Mouse (Mus musculus) liver, embryonic 15.5 days (tissue): ENCODE data around the gene Ccdc6. TPM values are rescaled to one million over a fixed set of nuclear protein-coding genes. Genes with fewer than 3 reads are reported as not detected.

Source experiments
- ATAC-seq: fragments of 200-750 bp; cut with Nextera tagmentation; 2 replicates; pipeline ENCODE4 v1.8.0; 2017; ENCODE audit warnings: moderate number of reproducible peaks, mild to moderate bottlenecking, moderate library complexity; ENCODE audit not compliant: insufficient read depth
- H3K27ac ChIP-seq: fragments of 300-500 bp; sonication (generic); replicated peaks from 2 replicates; pipeline ENCODE4 v1.5.1; 2015; ENCODE audit warnings: mild to moderate bottlenecking, inconsistent platforms
- H3K27me3 ChIP-seq: fragments of 300-500 bp; sonication (generic); 2 replicates; pipeline ENCODE4 v1.6.1; 2015; ENCODE audit warnings: mild to moderate bottlenecking, inconsistent platforms
- H3K36me3 ChIP-seq: fragments of 300-500 bp; sonication (generic); replicated peaks from 2 replicates; pipeline ENCODE4 v1.6.1; 2015; ENCODE audit warnings: moderate library complexity, mild to moderate bottlenecking, inconsistent platforms
- H3K4me1 ChIP-seq: fragments of 300-500 bp; sonication (generic); replicated peaks from 2 replicates; pipeline ENCODE4 v1.6.1; 2015; ENCODE audit warnings: inconsistent platforms
- H3K4me2 ChIP-seq: fragments of 300-500 bp; sonication (generic); 2 replicates; pipeline ENCODE4 v1.6.1; 2015; ENCODE audit warnings: moderate library complexity, mild to moderate bottlenecking, inconsistent platforms
- H3K4me3 ChIP-seq: fragments of 300-500 bp; sonication (generic); replicated peaks from 2 replicates; pipeline ENCODE4 v1.5.1; 2015; ENCODE audit warnings: mild to moderate bottlenecking, inconsistent platforms
- H3K9ac ChIP-seq: fragments of 300-500 bp; sonication (generic); 2 replicates; pipeline ENCODE4 v1.6.1; 2015; ENCODE audit warnings: moderate library complexity, mild to moderate bottlenecking, inconsistent platforms
- H3K9me3 ChIP-seq: fragments of 300-500 bp; sonication (generic); replicated peaks from 2 replicates; pipeline ENCODE4 v1.6.1; 2016; ENCODE audit warnings: inconsistent platforms
- WGBS: fragments of 180-500 bp; shearing (Covaris S2); methylation state at CpG from one replicate; pipeline ENCODE4 v1.1.7; 2015; ENCODE audit warnings: mixed read lengths; ENCODE audit not compliant: insufficient replicate concordance; 5-methylcytosine and 5-hydroxymethylcytosine counted together
- polyA plus RNA-seq: library from polyadenylated mRNA; unstranded; fragments of >200 nt; fragmentation: Nextera tagmentation; extraction: Ambion mirVana; gene quantifications from 2 replicates; pipeline ENCODE4 v1.2.1, GENCODE M21; 2015

The Ccdc6 gene
- 7.0 and 7.5 TPM in 2 replicates for polyA plus RNA-seq

DNA sequence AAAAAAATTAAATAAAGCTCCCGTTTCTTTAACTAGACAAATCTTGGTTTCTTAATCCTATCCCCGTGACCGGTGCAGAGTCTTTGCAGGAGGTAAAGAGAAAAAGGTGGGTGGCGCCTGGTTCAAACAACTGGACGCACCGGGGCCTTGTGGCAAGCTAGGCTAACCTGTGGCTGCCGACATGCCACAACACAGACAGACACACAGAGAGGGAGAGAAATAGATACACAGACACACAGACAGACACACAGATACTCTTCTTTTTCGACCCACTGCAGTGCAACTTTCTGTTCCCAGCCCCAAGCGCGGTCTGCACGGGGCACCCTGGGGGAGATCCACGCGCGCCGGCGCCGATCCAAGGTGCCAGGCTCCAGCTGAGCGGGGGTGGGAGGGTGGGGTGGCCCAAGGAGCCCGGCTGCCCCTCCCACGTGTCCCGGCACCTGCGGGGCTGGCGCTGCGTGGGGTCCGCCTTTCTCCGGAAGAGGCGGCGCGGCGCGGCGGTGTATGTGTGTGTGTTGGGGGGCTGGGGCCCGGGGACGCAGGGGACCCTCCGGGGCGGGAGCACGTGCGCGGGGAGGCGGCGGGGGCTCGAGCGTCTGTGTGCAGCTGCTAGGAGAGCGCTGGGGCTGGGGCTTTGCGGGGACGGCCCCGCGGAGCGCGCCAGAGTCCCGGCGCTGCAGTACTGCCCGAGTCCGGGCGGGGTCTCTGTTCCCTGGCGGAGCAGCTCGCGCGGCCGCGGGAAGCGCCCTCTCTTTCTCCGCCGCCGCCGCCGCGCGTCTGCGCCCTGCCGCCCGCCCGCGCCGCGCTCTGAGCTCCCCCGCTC, at the start of gene Ccdc6:
Gene Ccdc6, plus strand, starts transcription at position 756 of the 823 bp plus-strand sequence.
- under 1% methylated on average over 73 of the region's 77 CpGs for WGBS
- Histone ChIP-seq H3K9ac (peak within 1 kb of the TSS; percentile 86), H3K4me3 (peak within 1 kb of the TSS; percentile 93), H3K27ac (peak within 1 kb of the TSS; percentile 83), H3K27me3 (no peaks in the 10 kb centered on the region), H3K9me3 (no peaks in the 10 kb centered on the region), H3K4me2 (peak within 1 kb of the TSS; percentile 96), H3K4me1 (peaks cover 59% of the 10 kb centered on the region), H3K36me3 (peaks cover 4% of the 10 kb centered on the region; the same call in 1 of the 2 replicates)
- peak; percentile 86 for ATAC-seq

DNA sequence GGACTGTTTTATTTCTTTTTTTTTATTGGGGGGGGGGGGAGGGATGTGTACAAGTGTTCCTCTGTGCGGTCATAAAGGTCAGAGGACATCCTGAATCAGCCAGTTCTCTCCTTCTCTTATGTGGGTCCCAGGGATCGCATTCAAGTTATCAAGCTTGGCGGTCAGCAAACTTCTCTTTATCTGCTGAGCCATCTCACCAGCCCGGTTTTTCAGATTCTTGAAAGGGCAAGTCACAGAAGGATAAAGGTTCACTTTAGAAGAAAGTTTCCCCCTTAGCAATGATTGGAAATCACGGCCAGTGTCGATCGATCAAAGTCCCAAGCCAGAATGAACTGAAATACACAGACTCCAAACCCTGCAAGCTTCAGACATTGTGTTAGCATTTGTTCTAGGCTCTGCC, 47.1 kb upstream of the Ccdc6 start:
- 54% methylated on average over 7 of the region's 7 CpGs for WGBS
- ATAC-seq: no peak
- no peaks in the 10 kb centered on the region for H3K9me3 ChIP-seq
- no peak overlapping the region for H3K4me2 ChIP-seq
- H3K9ac ChIP-seq: no peak overlapping the region
- no peak overlapping the region for H3K27ac ChIP-seq
- no peak overlapping the region for H3K4me3 ChIP-seq
- H3K27me3 ChIP-seq: no peaks in the 10 kb centered on the region
- no peaks in the 10 kb centered on the region for H3K4me1 ChIP-seq
- no peaks in the 10 kb centered on the region for H3K36me3 ChIP-seq

DNA sequence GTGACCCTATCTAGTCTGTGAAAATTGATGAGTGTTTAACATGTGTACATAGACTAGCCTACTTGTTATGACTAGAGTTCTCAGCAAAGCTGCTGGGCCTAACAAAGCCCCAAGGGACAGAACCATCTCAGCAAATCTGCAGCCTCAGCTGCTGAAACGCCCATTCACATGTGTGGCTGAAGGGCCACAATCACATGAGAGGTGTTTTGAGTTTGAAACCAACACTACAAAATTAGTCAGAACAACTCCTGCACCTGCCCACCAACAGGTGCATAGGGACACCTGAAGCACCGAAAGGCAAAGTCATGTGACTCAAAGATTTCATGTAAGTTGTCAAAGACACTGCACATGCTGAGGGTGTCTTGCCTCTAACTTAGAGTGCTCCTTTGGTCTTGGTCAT, 41.6 kb upstream of the Ccdc6 start:
- Histone ChIP-seq H3K36me3 (no peaks in the 10 kb centered on the region), H3K4me2 (no peak overlapping the region), H3K9ac (no peak overlapping the region), H3K9me3 (no peaks in the 10 kb centered on the region), H3K4me3 (no peak overlapping the region), H3K4me1 (no peaks in the 10 kb centered on the region), H3K27ac (no peak overlapping the region), H3K27me3 (no peaks in the 10 kb centered on the region)
- WGBS: 68% methylated on average over 2 of the region's 2 CpGs
- no peak for ATAC-seq

DNA sequence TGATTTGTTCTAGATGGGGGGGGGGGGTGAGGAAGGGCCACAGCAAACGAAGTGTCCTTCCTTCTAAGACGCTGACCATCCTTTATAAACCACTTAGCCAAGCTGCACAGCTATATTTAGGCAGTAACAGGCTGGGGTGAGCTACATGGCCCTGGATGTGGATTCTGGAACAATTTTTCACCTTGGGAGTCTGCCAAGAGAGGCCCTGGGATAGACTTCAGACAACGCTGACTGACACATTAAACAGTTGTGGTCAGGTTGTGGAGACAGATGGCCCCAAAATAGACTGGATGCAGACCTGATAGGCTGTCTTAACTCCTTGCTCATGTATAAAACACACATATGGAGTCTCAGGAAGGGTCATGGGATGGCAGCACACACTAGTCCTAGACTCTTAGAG, 39.9 kb upstream of the Ccdc6 start:
- H3K9me3 ChIP-seq: no peaks in the 10 kb centered on the region
- no peaks in the 10 kb centered on the region for H3K27me3 ChIP-seq
- ATAC-seq: no peak

DNA sequence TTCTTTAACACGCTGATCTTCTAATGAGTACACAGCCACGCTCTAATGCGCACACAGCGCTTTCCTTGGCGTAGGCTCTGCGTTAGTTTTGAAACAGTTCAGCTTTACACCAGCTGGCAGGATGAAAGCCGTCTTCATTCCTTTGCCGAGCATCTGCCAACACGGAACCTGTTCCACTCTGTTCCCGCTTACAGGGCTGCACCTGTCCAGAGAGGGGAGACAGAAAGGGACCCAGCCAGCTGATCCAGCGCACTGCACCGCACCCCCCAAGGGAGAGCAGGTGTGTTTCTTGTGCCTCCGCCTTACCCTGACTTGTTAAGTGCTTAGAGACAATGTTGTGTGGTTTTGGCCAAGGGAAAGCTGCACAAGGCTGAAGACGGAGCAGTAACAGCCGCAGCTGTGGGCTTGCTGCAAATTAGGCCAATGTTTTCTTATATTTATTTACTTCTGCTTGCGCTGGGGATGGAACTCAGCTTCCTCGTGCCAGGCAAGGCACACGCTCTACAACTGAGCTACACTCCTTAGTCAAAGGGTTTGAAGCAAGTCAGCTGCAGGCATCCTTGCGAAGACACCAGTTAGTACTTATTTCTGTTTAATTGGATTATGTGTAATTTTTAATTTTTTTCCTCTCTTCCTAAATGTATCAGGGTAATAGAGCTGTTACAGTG, 36.8 kb upstream of the Ccdc6 start:
- H3K9ac ChIP-seq: no peak overlapping the region
- H3K27ac ChIP-seq: no peak overlapping the region
- H3K4me1 ChIP-seq: no peaks in the 10 kb centered on the region
- H3K9me3 ChIP-seq: no peaks in the 10 kb centered on the region
- ATAC-seq: no peak
- no peaks in the 10 kb centered on the region for H3K36me3 ChIP-seq
- no peaks in the 10 kb centered on the region for H3K27me3 ChIP-seq
- no peak overlapping the region for H3K4me3 ChIP-seq
- no peak overlapping the region for H3K4me2 ChIP-seq
- 67% methylated on average over 19 of the region's 19 CpGs for WGBS

More for the DNA sequence above, 39.9 kb upstream of the Ccdc6 start:
- H3K4me2 ChIP-seq: no peak overlapping the region
- H3K36me3 ChIP-seq: no peaks in the 10 kb centered on the region
- no peak overlapping the region for H3K4me3 ChIP-seq
- no peaks in the 10 kb centered on the region for H3K4me1 ChIP-seq
- WGBS: 52% methylated on average over 3 of the region's 3 CpGs
- no peak overlapping the region for H3K27ac ChIP-seq
- no peak overlapping the region for H3K9ac ChIP-seq

DNA sequence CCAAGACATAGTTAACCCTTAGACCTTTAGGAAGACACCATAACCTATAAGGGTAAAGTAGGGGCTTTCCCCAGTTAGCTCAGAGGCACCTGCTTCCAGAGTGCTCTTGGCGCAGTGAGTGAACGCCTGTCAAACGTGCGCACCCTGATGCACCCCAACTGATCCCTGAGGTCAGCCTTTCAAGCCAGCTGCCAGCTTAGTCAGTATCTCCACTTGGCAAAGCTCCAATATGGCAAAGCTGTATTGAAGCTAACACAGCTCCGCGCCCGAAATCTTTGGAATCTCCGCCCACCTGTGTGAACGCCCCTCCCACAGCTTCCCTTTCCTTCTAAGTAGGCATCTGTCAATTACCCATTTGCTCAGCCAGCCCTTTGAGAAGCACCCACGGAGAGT, 36.2 kb upstream of the Ccdc6 start:
- H3K9ac ChIP-seq: no peak overlapping the region
- no peaks in the 10 kb centered on the region for H3K9me3 ChIP-seq
- no peaks in the 10 kb centered on the region for H3K36me3 ChIP-seq
- no peak for ATAC-seq
- H3K27me3 ChIP-seq: no peaks in the 10 kb centered on the region
- no peak overlapping the region for H3K4me2 ChIP-seq
- no peak overlapping the region for H3K27ac ChIP-seq
- no peaks in the 10 kb centered on the region for H3K4me1 ChIP-seq
- no peak overlapping the region for H3K4me3 ChIP-seq
- WGBS: 34% methylated on average over 10 of the region's 10 CpGs

DNA sequence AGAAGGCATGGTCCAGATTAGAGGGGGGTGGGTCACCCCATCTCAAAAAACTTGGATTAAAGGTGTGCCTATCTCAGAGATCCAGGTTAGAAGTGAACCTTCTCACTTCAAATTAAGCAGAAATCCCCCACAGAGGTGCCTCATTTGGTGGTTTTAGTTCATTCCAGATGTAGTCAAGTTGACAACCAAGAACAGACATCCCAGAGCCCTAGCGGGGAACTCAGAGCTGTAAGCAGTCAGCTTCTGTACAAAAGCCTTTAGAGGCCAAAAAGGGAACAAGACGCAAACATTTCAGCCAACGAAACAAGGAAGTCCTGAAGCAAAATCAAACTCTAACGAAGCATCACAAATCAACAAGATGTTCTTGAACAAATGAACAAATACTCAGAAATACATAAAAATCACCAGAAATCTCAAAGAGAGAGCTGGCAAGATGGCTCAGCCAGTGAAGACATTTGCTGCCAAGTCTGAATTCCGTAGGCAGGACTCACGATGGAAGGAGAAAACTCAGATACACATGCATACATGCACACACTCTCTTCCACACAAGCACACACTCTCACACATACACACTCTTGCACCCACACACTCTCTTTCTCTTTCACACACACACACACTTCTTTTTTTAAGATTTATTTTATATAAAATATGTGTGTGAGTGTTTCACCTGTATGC, 32.9 kb upstream of the Ccdc6 start:
- H3K9ac ChIP-seq: no peak overlapping the region
- H3K4me2 ChIP-seq: no peak overlapping the region
- 65% methylated on average over 6 of the region's 6 CpGs for WGBS
- no peak overlapping the region for H3K4me3 ChIP-seq
- no peaks in the 10 kb centered on the region for H3K27me3 ChIP-seq
- H3K9me3 ChIP-seq: no peaks in the 10 kb centered on the region
- no peak for ATAC-seq
- no peaks in the 10 kb centered on the region for H3K4me1 ChIP-seq
- no peaks in the 10 kb centered on the region for H3K36me3 ChIP-seq
- no peak overlapping the region for H3K27ac ChIP-seq

DNA sequence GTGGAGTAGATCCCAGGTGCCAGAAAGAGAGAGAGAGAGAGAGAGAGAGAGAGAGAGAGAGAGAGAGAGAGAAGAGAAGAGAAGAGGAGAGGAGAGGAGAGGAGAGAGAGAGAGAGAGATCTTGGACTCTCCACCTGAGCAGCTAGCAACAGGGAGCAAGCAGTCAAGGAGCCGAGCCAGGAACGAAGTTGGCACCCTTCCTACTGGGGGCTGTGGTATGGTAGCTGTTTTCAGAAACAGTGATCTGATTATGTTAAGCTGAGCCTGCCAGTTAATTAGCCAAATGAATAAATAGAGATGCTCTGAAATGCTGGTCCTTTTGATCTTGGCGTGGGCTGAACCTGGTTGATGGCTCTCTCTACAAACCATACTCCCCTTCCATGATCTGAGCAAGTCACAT, 31.7 kb upstream of the Ccdc6 start:
- 71% methylated on average over 3 of the region's 3 CpGs for WGBS
- ATAC-seq: no peak
- H3K4me3 ChIP-seq: no peak overlapping the region
- no peaks in the 10 kb centered on the region for H3K9me3 ChIP-seq
- H3K4me2 ChIP-seq: no peak overlapping the region
- no peak overlapping the region for H3K27ac ChIP-seq
- no peaks in the 10 kb centered on the region for H3K4me1 ChIP-seq
- H3K36me3 ChIP-seq: no peaks in the 10 kb centered on the region
- no peak overlapping the region for H3K9ac ChIP-seq
- H3K27me3 ChIP-seq: no peaks in the 10 kb centered on the region

DNA sequence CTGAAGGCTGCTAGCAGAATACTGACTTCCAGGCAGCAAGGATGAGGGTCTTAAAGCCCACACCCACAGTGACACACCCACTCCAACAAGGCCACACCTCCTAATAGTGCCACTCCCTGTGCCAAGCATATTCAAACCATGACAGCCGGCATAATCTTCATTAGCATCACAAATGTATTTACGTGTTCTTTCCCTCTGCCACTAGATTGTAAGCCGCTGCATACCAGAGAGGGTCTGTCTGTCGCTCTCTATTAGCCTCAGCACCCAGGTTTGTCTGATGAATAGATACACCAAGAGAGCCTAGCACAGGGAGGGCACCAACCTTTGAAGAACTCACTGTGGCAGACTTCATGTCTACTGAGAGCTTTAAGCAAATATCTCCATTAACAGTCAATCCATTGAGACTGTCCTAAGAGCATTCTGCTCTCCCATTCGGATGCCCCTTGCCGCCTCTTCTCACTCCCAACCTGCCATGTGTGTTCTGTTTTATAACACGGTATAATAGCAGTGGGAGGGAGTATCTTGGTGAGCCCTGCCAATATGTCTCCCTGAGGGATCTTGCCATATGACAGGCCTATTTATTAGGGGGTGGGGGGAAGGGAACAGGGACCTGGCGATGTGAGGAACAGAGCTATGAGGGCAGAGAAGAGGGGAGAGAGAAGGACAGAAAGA, 30.3 kb upstream of the Ccdc6 start:
- no peaks in the 10 kb centered on the region; the same call in 1 of the 2 replicates for H3K9me3 ChIP-seq
- no peak overlapping the region for H3K9ac ChIP-seq
- no peaks in the 10 kb centered on the region for H3K36me3 ChIP-seq
- H3K4me2 ChIP-seq: no peak overlapping the region
- no peak for ATAC-seq
- H3K4me3 ChIP-seq: no peak overlapping the region
- no peaks in the 10 kb centered on the region for H3K4me1 ChIP-seq
- no peaks in the 10 kb centered on the region for H3K27me3 ChIP-seq
- H3K27ac ChIP-seq: no peak overlapping the region
- WGBS: 57% methylated on average over 8 of the region's 8 CpGs

DNA sequence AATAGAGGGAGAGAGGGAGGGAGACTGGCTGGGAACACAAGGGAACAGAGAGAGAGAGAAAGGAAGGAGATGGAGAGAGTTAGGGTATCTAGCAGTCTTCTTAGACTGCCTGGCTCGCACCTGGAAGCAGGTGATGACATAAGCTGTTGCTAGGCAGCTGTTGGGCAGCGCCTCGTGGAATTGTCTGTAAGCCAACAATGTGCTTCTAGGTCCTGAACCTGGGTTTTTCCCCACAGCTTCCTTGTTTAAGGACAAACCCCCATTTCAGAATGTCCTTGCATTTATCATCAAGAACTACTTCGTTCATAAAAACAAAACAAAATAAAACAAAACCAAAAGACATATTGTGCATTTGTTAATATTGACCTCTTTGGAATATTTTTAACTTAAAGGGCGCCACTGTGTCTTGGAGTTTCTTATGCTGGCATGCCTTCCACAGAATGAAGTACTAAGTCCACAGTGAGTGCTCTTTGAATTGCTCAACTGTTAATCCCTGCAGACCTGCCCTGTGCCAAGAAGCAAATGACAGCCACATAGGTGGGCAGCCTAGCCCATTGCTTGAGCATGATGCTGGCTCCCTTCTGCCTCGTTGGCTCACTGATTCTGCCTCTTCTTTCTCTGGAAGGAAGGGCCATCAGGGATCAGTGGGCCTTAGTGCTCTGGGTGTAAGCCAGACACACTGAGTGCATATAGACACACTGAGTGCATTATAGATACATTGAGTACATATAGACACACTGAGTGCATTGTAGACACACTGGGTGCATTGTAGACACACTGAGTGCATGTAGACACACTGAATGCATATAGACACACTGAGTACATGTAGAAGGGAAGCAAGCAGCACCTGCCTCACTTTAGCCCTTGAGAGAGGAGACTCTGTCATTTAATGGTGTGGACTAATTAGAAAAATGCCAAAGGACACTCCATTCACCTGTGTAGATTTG, 29.5 kb upstream of the Ccdc6 start:
- Histone ChIP-seq H3K4me2 (no peak overlapping the region), H3K9me3 (no peaks in the 10 kb centered on the region; the same call in 1 of the 2 replicates), H3K36me3 (no peaks in the 10 kb centered on the region), H3K4me3 (no peak overlapping the region), H3K27ac (no peak overlapping the region), H3K27me3 (no peaks in the 10 kb centered on the region), H3K4me1 (no peaks in the 10 kb centered on the region), H3K9ac (no peak overlapping the region)
- WGBS: 50% methylated on average over 6 of the region's 6 CpGs
- ATAC-seq: no peak
